Mouse (Mus musculus) intestine, embryonic 14.5 days (tissue): ENCODE data around the gene Prss32. TPM values are rescaled to one million over a fixed set of nuclear protein-coding genes. Genes with fewer than 3 reads are reported as not detected.

Source experiments
- ATAC-seq: fragments of 200-750 bp; cut with Nextera tagmentation; replicated peaks from 2 replicates; pipeline ENCODE4 v1.8.0; 2017; ENCODE audit warnings: low read depth, moderate number of reproducible peaks, moderate TSS enrichment, moderate library complexity; ENCODE audit not compliant: low FRiP score, low TSS enrichment
- DNase-seq: peaks from one replicate; pipeline ENCODE4 v3.0.0-alpha.2; 2018; ENCODE audit warnings: low spot score
- H3K27ac ChIP-seq: fragments of 300-500 bp; sonication (generic); 2 replicates; pipeline ENCODE4 v1.5.1; 2014; ENCODE audit warnings: low read depth, mild to moderate bottlenecking, control low read depth
- H3K27me3 ChIP-seq: fragments of 300-500 bp; sonication (generic); replicated peaks from 2 replicates; pipeline ENCODE4 v1.6.1; 2014; ENCODE audit warnings: low read length, control low read depth; ENCODE audit not compliant: control insufficient read depth, insufficient read depth
- H3K36me3 ChIP-seq: fragments of 300-500 bp; sonication (generic); 2 replicates; pipeline ENCODE4 v1.6.1; 2014; ENCODE audit warnings: low read length, control low read depth; ENCODE audit not compliant: control insufficient read depth, insufficient read depth
- H3K4me1 ChIP-seq: fragments of 300-500 bp; sonication (generic); replicated peaks from 2 replicates; pipeline ENCODE4 v1.6.1; 2014; ENCODE audit warnings: low read length, control low read depth, mixed read lengths; ENCODE audit not compliant: control insufficient read depth, insufficient read depth
- H3K4me2 ChIP-seq: fragments of 300-500 bp; sonication (generic); 2 replicates; pipeline ENCODE4 v1.6.1; 2014; ENCODE audit warnings: low read length
- H3K4me3 ChIP-seq: fragments of 300-500 bp; sonication (generic); 2 replicates; pipeline ENCODE4 v1.5.1; 2014; ENCODE audit warnings: low read depth, low read length, control low read depth, mixed read lengths
- H3K9ac ChIP-seq: fragments of 300-500 bp; sonication (generic); 2 replicates; pipeline ENCODE4 v1.6.1; 2014; ENCODE audit warnings: mild to moderate bottlenecking, low read length
- H3K9me3 ChIP-seq: fragments of 300-500 bp; sonication (generic); 2 replicates; pipeline ENCODE4 v1.6.1; 2016; ENCODE audit warnings: low read length, control low read depth; ENCODE audit not compliant: control insufficient read depth
- WGBS: fragments of 180-500 bp; shearing (Covaris S2); extraction: QIAGEN DNeasy Blood & Tissue Kit; methylation state at CpG from one replicate; pipeline ENCODE4 v1.1.7; 2014; 5-methylcytosine and 5-hydroxymethylcytosine counted together
- polyA plus RNA-seq: library from polyadenylated mRNA; unstranded; fragments of >200 nt; fragmentation: Nextera tagmentation; extraction: Ambion mirVana; gene quantifications from 2 replicates; pipeline ENCODE4 v1.2.1, GENCODE M21; 2014

Gene Prss32
- polyA plus RNA-seq, 1 experiment from 2014 or later, result 1.5 TPM

- H3K4me2 ChIP-seq, result peak overlapping the region; percentile 88
- H3K9ac ChIP-seq, result peak overlapping the region; percentile 86
- peak; percentile 70 for ATAC-seq
- H3K4me1 ChIP-seq, result peaks cover 17% of the 10 kb centered on the region
- H3K27me3 ChIP-seq, result 0 out of 2 replicates have a peak, but pooled peaks cover 11% of the 10 kb centered on the region
- WGBS, result under 1% methylated on average over 46 of the region's 47 CpGs
- H3K36me3 ChIP-seq, result peaks cover 39% of the 10 kb centered on the region
- 0 out of 2 replicates have a peak, but pooled peaks cover 2% of the 10 kb centered on the region for H3K9me3 ChIP-seq
- H3K4me3 ChIP-seq, result peak overlapping the region; percentile 92
- DNase-seq, result no peak
- H3K27ac ChIP-seq, result peak overlapping the region; percentile 87
Observed at GRCm38 (mm10) chr17:23828271-23829001, 15.2 kb upstream of the Prss32 start.

- DNase-seq (peak; percentile 92), ATAC-seq (peak; percentile 95)
- peaks cover 17% of the 10 kb centered on the region for H3K4me1 ChIP-seq
- H3K27ac ChIP-seq, result peak within 1 kb of the TSS; percentile 87
- WGBS, result under 1% methylated on average over 28 of the region's 42 CpGs
- H3K9me3 ChIP-seq, result 0 out of 2 replicates have a peak, but pooled peaks cover 2% of the 10 kb centered on the region
- H3K36me3 ChIP-seq, result peaks cover 32% of the 10 kb centered on the region
- 0 out of 2 replicates have a peak, but pooled peaks cover 11% of the 10 kb centered on the region for H3K27me3 ChIP-seq
- peak within 1 kb of the TSS; percentile 88 for H3K4me2 ChIP-seq
- peak within 1 kb of the TSS; percentile 92 for H3K4me3 ChIP-seq
- H3K9ac ChIP-seq, result peak within 1 kb of the TSS; percentile 86
Observed at GRCm38 (mm10) chr17:23829064-23829619, 14.5 kb upstream of the Prss32 start, which contains the start of gene Elob. Elob (minus strand) TSS chr17:23829136.

GRCm38 (mm10) chr17:23831201-23831600 is 12.5 kb upstream of the Prss32 start:
- ATAC-seq (no peak), DNase-seq (no peak)
- H3K9me3 ChIP-seq, result 0 out of 2 replicates have a peak, but pooled peaks cover 2% of the 10 kb centered on the region
- H3K27ac ChIP-seq, result no peak overlapping the region
- peaks cover 17% of the 10 kb centered on the region for H3K4me1 ChIP-seq
- H3K27me3 ChIP-seq, result 0 out of 2 replicates have a peak, but pooled peaks cover 11% of the 10 kb centered on the region
- H3K9ac ChIP-seq, result no peak overlapping the region
- WGBS, result 97% methylated on average over 1 of the region's 1 CpGs
- peaks cover 12% of the 10 kb centered on the region for H3K36me3 ChIP-seq
- H3K4me3 ChIP-seq, result no peak overlapping the region
- H3K4me2 ChIP-seq, result no peak overlapping the region

- no peak for ATAC-seq
- 0 out of 2 replicates have a peak, but pooled peaks cover 7% of the 10 kb centered on the region for H3K27me3 ChIP-seq
- no peak within 1 kb of the TSS for H3K4me2 ChIP-seq
- no peak within 1 kb of the TSS for H3K9ac ChIP-seq
- WGBS, result 70% methylated on average over 8 of the region's 8 CpGs
- no peak within 1 kb of the TSS for H3K27ac ChIP-seq
- H3K4me1 ChIP-seq, result no peaks in the 10 kb centered on the region
- no peak for DNase-seq
- no peaks in the 10 kb centered on the region for H3K9me3 ChIP-seq
- H3K36me3 ChIP-seq, result no peaks in the 10 kb centered on the region
- H3K4me3 ChIP-seq, result no peak within 1 kb of the TSS
Observed at GRCm38 (mm10) chr17:23836006-23836575, 7.6 kb upstream of the Prss32 start, which contains the start of gene Prss33. Prss33 (minus strand) TSS chr17:23836056.

- DNase-seq (peak; percentile 76), ATAC-seq (no peak)
- no peaks in the 10 kb centered on the region for H3K9me3 ChIP-seq
- H3K36me3 ChIP-seq, result no peaks in the 10 kb centered on the region
- no peak overlapping the region for H3K4me2 ChIP-seq
- H3K4me1 ChIP-seq, result no peaks in the 10 kb centered on the region
- no peak overlapping the region for H3K27ac ChIP-seq
- WGBS, result 26% methylated on average over 4 of the region's 4 CpGs
- no peak overlapping the region for H3K9ac ChIP-seq
- H3K4me3 ChIP-seq, result no peak overlapping the region
- H3K27me3 ChIP-seq, result no peaks in the 10 kb centered on the region
Observed at GRCm38 (mm10) chr17:23841145-23841544, 2.5 kb upstream of the Prss32 start.

GRCm38 (mm10) chr17:23843141-23843811 is 379 bp upstream of the Prss32 start:
- DNase-seq, result no peak
- no peaks in the 10 kb centered on the region for H3K36me3 ChIP-seq
- H3K9ac ChIP-seq, result no peak overlapping the region
- no peak overlapping the region for H3K4me3 ChIP-seq
- ATAC-seq, result 0 out of 2 replicates have a peak, but pooled peaks have one; percentile 32
- no peak overlapping the region for H3K27ac ChIP-seq
- no peaks in the 10 kb centered on the region for H3K9me3 ChIP-seq
- H3K27me3 ChIP-seq, result no peaks in the 10 kb centered on the region
- H3K4me1 ChIP-seq, result no peaks in the 10 kb centered on the region
- H3K4me2 ChIP-seq, result peak overlapping the region; percentile 35; the same call in 1 of the 2 replicates
- 48% methylated on average over 23 of the region's 23 CpGs for WGBS

GRCm38 (mm10) chr17:23850028-23850427 is 6.4 kb downstream of the Prss32 start:
- WGBS, result 63% methylated on average over 2 of the region's 2 CpGs
- Histone ChIP-seq H3K4me1 (no peaks in the 10 kb centered on the region), H3K9me3 (no peaks in the 10 kb centered on the region), H3K4me3 (no peak overlapping the region), H3K4me2 (no peak overlapping the region), H3K27ac (no peak overlapping the region), H3K27me3 (no peaks in the 10 kb centered on the region), H3K9ac (no peak overlapping the region), H3K36me3 (no peaks in the 10 kb centered on the region)
- DNase-seq, result no peak
- ATAC-seq, result no peak
